ENCODE assay signal across 10 mouse cellular contexts in the genomic region with DNA sequence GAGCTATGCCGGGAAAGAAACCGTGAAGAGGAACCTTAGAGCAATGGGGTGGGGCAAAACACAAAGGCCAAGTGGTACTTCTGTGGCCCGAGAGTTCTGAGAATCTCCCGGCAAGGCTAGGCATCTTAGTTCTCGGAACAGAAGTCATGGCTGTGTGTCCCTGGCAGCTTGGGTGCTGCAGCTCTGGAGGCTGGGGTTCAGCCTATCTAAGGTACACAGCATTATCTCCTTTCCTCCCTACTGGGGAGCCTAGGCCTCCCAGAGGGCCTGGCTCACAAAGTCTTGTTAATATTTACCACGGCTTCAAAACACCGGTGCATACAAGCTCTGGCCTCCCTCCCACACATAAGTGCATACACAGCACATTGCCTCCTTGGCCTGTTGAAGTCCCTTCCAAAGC. TPM values are rescaled to one million over a fixed set of nuclear protein-coding genes. Genes with fewer than 3 reads are reported as not detected.
DNase-seq lines count a peak whose midpoint lies in the region; ATAC-seq and TF ChIP-seq lines count a peak whose summit lies in the region.
"Had no signal": no experiment of that assay in that cellular context is flagged by ENCODE, and none has a peak within 500 bp of the region (broad histone marks: within the 10 kb centered on the region; RNA-seq: fewer than 3 reads in every experiment).

No protein-coding gene starts in this region.

- no peak overlapping the region; the same call in 1 of the 2 replicates for H3K4me2 ChIP-seq in intestine, embryonic 15.5 days (replicated peaks)
- peak overlapping the region; percentile 14; the same call in 1 of the 2 replicates for H3K4me2 ChIP-seq in liver, postnatal 0 days (ENCODE audit: low read depth, low read length)

- peak overlapping the region; percentile 33 for H3K27ac ChIP-seq in intestine, embryonic 15.5 days
- peak overlapping the region; percentile 64 for H3K27ac ChIP-seq in liver, postnatal 0 days (ENCODE audit: low read depth)
- peak overlapping the region; percentile 75 for H3K27ac ChIP-seq in small intestine, adult 2 months (ENCODE audit: insufficient read depth, low read depth, low read length)
- H3K27ac ChIP-seq: forebrain, embryonic 10.5 days had no signal

- DNase-seq in kidney, postnatal 10 days = peak; percentile 57
- no peak for DNase-seq in liver, postnatal 0 days
- no peak for DNase-seq in thymus, postnatal 14 days
- DNase-seq in left cerebral cortex, postnatal 4 days = no peak
- no peak for DNase-seq in left cerebral cortex, adult 18-20 months (ENCODE audit: low spot score in 2 of 2)
- DNase-seq: gastrocnemius, postnatal 25 days; heart, postnatal 10 days had no signal

- H3K9ac ChIP-seq in intestine, embryonic 15.5 days = no peak overlapping the region
- no peak overlapping the region for H3K9ac ChIP-seq in liver, postnatal 0 days (replicated peaks)

- peak; percentile 48; the same call in 1 of the 2 replicates for TF ChIP-seq POLR2A in small intestine, adult 2 months (IDR thresholded peaks at IDR 0.05; ENCODE audit: low read depth, low read length)

- no peaks in the 10 kb centered on the region for H3K27me3 ChIP-seq in intestine, embryonic 15.5 days (replicated peaks)
- H3K27me3 ChIP-seq in liver, postnatal 0 days (ENCODE audit: insufficient read depth, low read length) = no peaks in the 10 kb centered on the region
- no peaks in the 10 kb centered on the region for H3K27me3 ChIP-seq in small intestine, adult 2 months (ENCODE audit: control insufficient read depth, insufficient read depth, low read length)

- H3K36me3 ChIP-seq in intestine, embryonic 15.5 days = no peaks in the 10 kb centered on the region
- no peaks in the 10 kb centered on the region for H3K36me3 ChIP-seq in liver, postnatal 0 days (replicated peaks; ENCODE audit: insufficient read depth, low read length)
- no peaks in the 10 kb centered on the region for H3K36me3 ChIP-seq in small intestine, adult 2 months (ENCODE audit: control insufficient read depth, insufficient read depth, low read length)
- H3K36me3 ChIP-seq: forebrain, embryonic 10.5 days had no signal

- 52% methylated on average over 7 of the region's 7 CpGs for WGBS in intestine, embryonic 15.5 days
- 19% methylated on average over 7 of the region's 7 CpGs for WGBS in liver, postnatal 0 days (ENCODE audit: insufficient replicate concordance)
- 16% methylated on average over 7 of the region's 7 CpGs for WGBS in small intestine, adult 2 months

- H3K9me3 ChIP-seq in intestine, embryonic 15.5 days = no peaks in the 10 kb centered on the region
- H3K9me3 ChIP-seq in liver, postnatal 0 days (ENCODE audit: low read length) = no peaks in the 10 kb centered on the region
- H3K9me3 ChIP-seq: forebrain, embryonic 10.5 days had no signal

- intact Hi-C loops in left cerebral cortex, postnatal 4 days (cut with DNase I) = no loop called here

- H3K4me3 ChIP-seq in intestine, embryonic 15.5 days (replicated peaks) = no peak overlapping the region
- H3K4me3 ChIP-seq in liver, postnatal 0 days (ENCODE audit: low read depth, low read length) = no peak overlapping the region
- no peak overlapping the region for H3K4me3 ChIP-seq in small intestine, adult 2 months (ENCODE audit: low read depth, low read length)
- H3K4me3 ChIP-seq: forebrain, embryonic 10.5 days had no signal

- ATAC-seq in intestine, embryonic 15.5 days = peak; percentile 86
- peak; percentile 74 for ATAC-seq in liver, postnatal 0 days

- no peak for TF ChIP-seq EP300 in liver, postnatal 0 days (IDR thresholded peaks at IDR 0.05; ENCODE audit: low read depth)

- peaks cover 28% of the 10 kb centered on the region for H3K4me1 ChIP-seq in intestine, embryonic 15.5 days (replicated peaks)
- H3K4me1 ChIP-seq in liver, postnatal 0 days (ENCODE audit: insufficient read depth) = peaks cover 35% of the 10 kb centered on the region
- peaks cover 35% of the 10 kb centered on the region for H3K4me1 ChIP-seq in small intestine, adult 2 months (ENCODE audit: control insufficient read depth, insufficient read depth, insufficient read length, low read length)

- no peak for TF ChIP-seq CTCF in liver, postnatal 0 days (IDR thresholded peaks at IDR 0.05; ENCODE audit: low read depth)
- no peak for TF ChIP-seq CTCF in small intestine, adult 2 months (IDR thresholded peaks at IDR 0.05; ENCODE audit: extremely low read depth, insufficient read length, insufficient replicate concordance, low read depth, low read length)

RNA-seq across cellular contexts. Expression of a gene that starts 59.0 kb away (rescaled TPM):
- 3.6 and 4.7 TPM in 2 replicates for polyA plus RNA-seq in intestine, embryonic 15.5 days (2015; fragmentation: Nextera tagmentation; extraction: Ambion mirVana)
- polyA plus RNA-seq in liver, postnatal 0 days (2015; fragmentation: Nextera tagmentation; extraction: Ambion mirVana) = 2.8 and 3.1 TPM in 2 replicates
- polyA plus RNA-seq in small intestine, adult 2 months (2012; rRNA removed) = 108 and 177 TPM in 2 replicates
- 10 to 100 TPM; 77.7 to 94.5 TPM for total RNA-seq in left cerebral cortex, postnatal 4 days (2021)
- total RNA-seq in left cerebral cortex, adult 18-20 months (2021) = 10 to 100 TPM; 61.1 to 88.1 TPM

Comparison
In these comparisons a context has a peak if more than half of its experiments do, and no peak if none do; other contexts are left out.
1. RNA of a gene that starts 59.0 kb away (polyA plus RNA-seq): 108 to 177 TPM in small intestine, adult 2 months; 3.6 to 4.7 TPM in intestine, embryonic 15.5 days and 2.8 to 3.1 TPM in liver, postnatal 0 days; every median in the first group is over 10 times any median in the second.
2. Peak in every context shown above with its lines, with median percentiles within 50 percentile points of each other: H3K27ac ChIP-seq.